In the genomic region with DNA sequence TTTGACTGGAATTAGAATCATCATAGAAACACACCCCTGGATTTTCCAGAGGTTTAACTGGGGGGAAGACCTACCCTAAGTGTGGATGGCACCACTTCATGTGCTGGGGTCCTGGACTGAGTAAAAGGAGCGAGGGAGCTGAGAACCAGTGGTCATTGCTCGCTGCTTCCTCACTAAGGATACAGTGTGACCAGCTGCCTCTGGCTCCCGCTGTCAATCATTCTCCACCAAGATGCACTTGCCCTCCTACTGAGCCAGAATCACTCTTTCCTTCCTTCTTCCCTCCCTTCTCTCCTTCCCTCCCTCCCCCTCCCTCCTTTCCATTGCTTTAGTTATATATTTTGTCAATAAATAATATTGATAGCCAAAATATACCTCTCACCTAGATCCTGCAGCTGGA, we compare ENCODE assay signal across 22 mouse cellular contexts. TPM values are rescaled to one million over a fixed set of nuclear protein-coding genes. Genes with fewer than 3 reads are reported as not detected.
DNase-seq lines count a peak whose midpoint lies in the region; ATAC-seq and TF ChIP-seq lines count a peak whose summit lies in the region.
"Had no signal": no experiment of that assay in that cellular context is flagged by ENCODE, and none has a peak within 500 bp of the region (broad histone marks: within the 10 kb centered on the region; RNA-seq: fewer than 3 reads in every experiment).

No protein-coding gene starts in this region.

- 70% methylated on average over 3 of the region's 3 CpGs for WGBS in midbrain, embryonic 11.5 days
- WGBS in midbrain, embryonic 10.5 days = 80% methylated on average over 3 of the region's 3 CpGs
- WGBS in hindbrain, embryonic 14.5 days = 75% methylated on average over 3 of the region's 3 CpGs

- H3K27ac ChIP-seq in midbrain, embryonic 11.5 days (ENCODE audit: low read depth, low read length) = no peak overlapping the region
- H3K27ac ChIP-seq in midbrain, embryonic 10.5 days (replicated peaks) = no peak overlapping the region
- no peak overlapping the region for H3K27ac ChIP-seq in hindbrain, embryonic 14.5 days
- H3K27ac ChIP-seq: embryonic facial prominence, embryonic 13.5 days; embryonic facial prominence, embryonic 15.5 days; forebrain, embryonic 10.5 days; forebrain, embryonic 12.5 days had no signal

- H3K9ac ChIP-seq in midbrain, embryonic 11.5 days (ENCODE audit: low read length) = no peak overlapping the region
- no peak overlapping the region for H3K9ac ChIP-seq in hindbrain, embryonic 14.5 days
- H3K9ac ChIP-seq: embryonic facial prominence, embryonic 13.5 days; embryonic facial prominence, embryonic 15.5 days; forebrain, embryonic 12.5 days had no signal

- DNase-seq in midbrain, embryonic 11.5 days (ENCODE audit: low spot score, missing footprints) = peak; percentile 44
- no peak for DNase-seq in midbrain, embryonic 10.5 days (ENCODE audit: low spot score)
- DNase-seq in Patski (ENCODE audit: low read depth, low spot score) = no peak
- no peak for DNase-seq in spleen, postnatal 14 days (ENCODE audit: low spot score in 2 of 2)
- no peak for DNase-seq in hindbrain, embryonic 14.5 days (ENCODE audit: low spot score)
- DNase-seq: cerebellum, adult 11 months; cerebellum, adult 18-20 months; cerebellum, adult 8-10 months; cerebellum, adult 9-11 months; cerebellum, postnatal 14 days; cerebellum, postnatal 36 days; embryo, embryonic 11 days had no signal

- peaks cover 5% of the 10 kb centered on the region; the same call in 1 of the 2 replicates for H3K27me3 ChIP-seq in midbrain, embryonic 11.5 days (ENCODE audit: control insufficient read depth, insufficient read depth, low read length)
- H3K27me3 ChIP-seq in midbrain, embryonic 10.5 days (ENCODE audit: low read depth, poor library complexity, severe bottlenecking) = peaks cover 45% of the 10 kb centered on the region
- no peaks in the 10 kb centered on the region for H3K27me3 ChIP-seq in Patski
- peaks cover 22% of the 10 kb centered on the region for H3K27me3 ChIP-seq in hindbrain, embryonic 14.5 days (ENCODE audit: control insufficient read depth, insufficient read depth, low read length)
- H3K27me3 ChIP-seq: CH12.LX had no signal

- no peaks in the 10 kb centered on the region for H3K9me3 ChIP-seq in midbrain, embryonic 11.5 days (ENCODE audit: control insufficient read depth, low read length)
- no peaks in the 10 kb centered on the region for H3K9me3 ChIP-seq in midbrain, embryonic 10.5 days (replicated peaks)
- H3K9me3 ChIP-seq in hindbrain, embryonic 14.5 days (ENCODE audit: control insufficient read depth, low read length) = no peaks in the 10 kb centered on the region
- H3K9me3 ChIP-seq: embryonic facial prominence, embryonic 13.5 days; embryonic facial prominence, embryonic 15.5 days; forebrain, embryonic 10.5 days; forebrain, embryonic 12.5 days; G1E had no signal

- ATAC-seq in midbrain, embryonic 11.5 days (ENCODE audit: low FRiP score) = no peak
- peak; percentile 2 for ATAC-seq in Patski
- no peak for ATAC-seq in hindbrain, embryonic 14.5 days (ENCODE audit: low FRiP score)
- ATAC-seq: CD4-positive, CD25-positive, alpha-beta regulatory T cell, adult 4 months; forebrain, embryonic 14.5 days; forebrain, embryonic 16.5 days had no signal

- POLR2A ChIA-PET in Patski (lab: Charles Lee) = no interaction called here

- no peaks in the 10 kb centered on the region for H3K36me3 ChIP-seq in midbrain, embryonic 11.5 days (ENCODE audit: control insufficient read depth, insufficient read depth, low read length)
- no peaks in the 10 kb centered on the region for H3K36me3 ChIP-seq in midbrain, embryonic 10.5 days
- H3K36me3 ChIP-seq in hindbrain, embryonic 14.5 days (replicated peaks; ENCODE audit: control insufficient read depth, insufficient read depth) = no peaks in the 10 kb centered on the region
- H3K36me3 ChIP-seq: embryonic facial prominence, embryonic 13.5 days; embryonic facial prominence, embryonic 15.5 days; forebrain, embryonic 10.5 days; forebrain, embryonic 12.5 days; G1E had no signal

- in situ Hi-C loops in Patski (cut with MboI; ENCODE audit: low pct_unique_long_range_greater_than_20kb) = no loop called here

- CTCF ChIA-PET in Patski (lab: Charles Lee) = no interaction called here

- H3K4me3 ChIP-seq in midbrain, embryonic 11.5 days (ENCODE audit: low read depth, low read length) = no peak overlapping the region
- no peak overlapping the region for H3K4me3 ChIP-seq in midbrain, embryonic 10.5 days
- H3K4me3 ChIP-seq in hindbrain, embryonic 14.5 days (replicated peaks; ENCODE audit: low read length) = no peak overlapping the region
- H3K4me3 ChIP-seq: embryonic facial prominence, embryonic 13.5 days; embryonic facial prominence, embryonic 15.5 days; erythroblast, embryonic 14.5 days; forebrain, embryonic 10.5 days; forebrain, embryonic 12.5 days had no signal

- no peak overlapping the region for H3K4me2 ChIP-seq in midbrain, embryonic 11.5 days
- H3K4me2 ChIP-seq in hindbrain, embryonic 14.5 days (replicated peaks) = no peak overlapping the region
- H3K4me2 ChIP-seq: embryonic facial prominence, embryonic 13.5 days; embryonic facial prominence, embryonic 15.5 days; forebrain, embryonic 12.5 days had no signal

- no peaks in the 10 kb centered on the region for H3K4me1 ChIP-seq in midbrain, embryonic 11.5 days (ENCODE audit: control insufficient read depth, insufficient read depth, low read length)
- H3K4me1 ChIP-seq in midbrain, embryonic 10.5 days = no peaks in the 10 kb centered on the region
- no peaks in the 10 kb centered on the region for H3K4me1 ChIP-seq in hindbrain, embryonic 14.5 days (replicated peaks; ENCODE audit: control insufficient read depth, insufficient read depth, low read length)
- H3K4me1 ChIP-seq: embryonic facial prominence, embryonic 15.5 days; forebrain, embryonic 10.5 days; forebrain, embryonic 12.5 days had no signal

- no peak for TF ChIP-seq CTCF in Patski (IDR thresholded peaks at IDR 0.05)

RNA-seq across cellular contexts. Expression of gene Klrg2, which starts 6.0 kb away (rescaled TPM):
- 0.07 and 0.11 TPM in 2 replicates for polyA plus RNA-seq in midbrain, embryonic 11.5 days (2014; fragmentation: Nextera tagmentation; extraction: Ambion mirVana)
- 0.14 TPM in 1 of 2 replicates, not detected in the other for polyA plus RNA-seq in midbrain, embryonic 10.5 days (2016; fragmentation: Nextera tagmentation; extraction: Ambion mirVana)
- polyA plus RNA-seq in Patski (2021) = 24.7 TPM
- 0.16 TPM in 1 of 2 replicates, not detected in the other for polyA plus RNA-seq in hindbrain, embryonic 14.5 days (2014; fragmentation: Nextera tagmentation; extraction: Ambion mirVana)
- polyA plus RNA-seq: CD4-positive, CD25-positive, alpha-beta regulatory T cell, adult 4 months; erythroblast, embryonic 14.5 days; forebrain, embryonic 12.5 days; forebrain, embryonic 14.5 days; forebrain, embryonic 16.5 days had no signal

RNA-seq across cellular contexts. Expression of gene Clec2l, which starts 19.8 kb away (rescaled TPM):
- 2.1 and 2.2 TPM in 2 replicates for polyA plus RNA-seq in midbrain, embryonic 11.5 days (2014; fragmentation: Nextera tagmentation; extraction: Ambion mirVana)
- polyA plus RNA-seq in midbrain, embryonic 10.5 days (2016; fragmentation: Nextera tagmentation; extraction: Ambion mirVana) = 1.1 and 1.3 TPM in 2 replicates
- polyA plus RNA-seq in Patski (2021) = 7.6 TPM
- 22.3 and 25.2 TPM in 2 replicates for polyA plus RNA-seq in hindbrain, embryonic 14.5 days (2014; fragmentation: Nextera tagmentation; extraction: Ambion mirVana)
- polyA plus RNA-seq: CD4-positive, CD25-positive, alpha-beta regulatory T cell, adult 4 months; G1E had no signal

Comparison
In these comparisons a context has a peak if more than half of its experiments do, and no peak if none do; other contexts are left out.
1. RNA of gene Klrg2, which starts 6.0 kb away (polyA plus RNA-seq): 24.7 TPM in Patski (single experiment); 0.07 to 0.11 TPM in midbrain, embryonic 11.5 days, 0.16 TPM in hindbrain, embryonic 14.5 days and 0.14 TPM in midbrain, embryonic 10.5 days; every median in the first group is over 10 times any median in the second.